Mouse (Mus musculus) embryonic facial prominence, embryonic 15.5 days (tissue): Measurements from ENCODE around the gene Cdk17. TPM values are rescaled to one million over a fixed set of nuclear protein-coding genes. Genes with fewer than 3 reads are reported as not detected.

Source experiments
- ATAC-seq: fragments of 200-750 bp; cut with Nextera tagmentation; 2 replicates; pipeline ENCODE4 v1.8.0; 2017; ENCODE audit warnings: low read depth, moderate TSS enrichment; ENCODE audit not compliant: insufficient number of reproducible peaks, low FRiP score, low TSS enrichment
- H3K27ac ChIP-seq: fragments of 300-500 bp; sonication (generic); replicated peaks from 2 replicates; pipeline ENCODE4 v1.5.1; 2015; ENCODE audit warnings: mild to moderate bottlenecking, inconsistent platforms
- H3K27me3 ChIP-seq: fragments of 300-500 bp; sonication (generic); 2 replicates; pipeline ENCODE4 v1.6.1; 2015; ENCODE audit warnings: inconsistent platforms
- H3K36me3 ChIP-seq: fragments of 300-500 bp; sonication (generic); 2 replicates; pipeline ENCODE4 v1.6.1; 2015; ENCODE audit warnings: mild to moderate bottlenecking, inconsistent platforms
- H3K4me1 ChIP-seq: fragments of 300-500 bp; sonication (generic); 2 replicates; pipeline ENCODE4 v1.6.1; 2015; ENCODE audit warnings: inconsistent platforms
- H3K4me2 ChIP-seq: fragments of 300-500 bp; sonication (generic); replicated peaks from 2 replicates; pipeline ENCODE4 v1.6.1; 2015; ENCODE audit warnings: mild to moderate bottlenecking, inconsistent platforms
- H3K4me3 ChIP-seq: fragments of 300-500 bp; sonication (generic); replicated peaks from 2 replicates; pipeline ENCODE4 v1.5.1; 2015; ENCODE audit warnings: mild to moderate bottlenecking, inconsistent platforms
- H3K9ac ChIP-seq: fragments of 300-500 bp; sonication (generic); 2 replicates; pipeline ENCODE4 v1.6.1; 2015; ENCODE audit warnings: inconsistent platforms
- H3K9me3 ChIP-seq: fragments of 300-500 bp; sonication (generic); replicated peaks from 2 replicates; pipeline ENCODE4 v1.6.1; 2016; ENCODE audit warnings: inconsistent platforms
- WGBS: fragments of 180-500 bp; shearing (Covaris S2); methylation state at CpG from one replicate; pipeline ENCODE4 v1.1.7; 2015; 5-methylcytosine and 5-hydroxymethylcytosine counted together
- polyA plus RNA-seq: library from polyadenylated mRNA; unstranded; fragments of >200 nt; fragmentation: Nextera tagmentation; extraction: Ambion mirVana; gene quantifications from 2 replicates; pipeline ENCODE4 v1.2.1, GENCODE M21; 2015

Cdk17 gene
- polyA plus RNA-seq, 1 experiment from 2014 or later: 16.8 TPM

- H3K4me1 ChIP-seq: peaks cover 48% of the 10 kb centered on the region
- 85% methylated on average over 9 of the region's 9 CpGs for WGBS
- H3K27ac ChIP-seq: no peak overlapping the region
- no peak overlapping the region for H3K4me3 ChIP-seq
- H3K36me3 ChIP-seq: peaks cover 16% of the 10 kb centered on the region
- H3K4me2 ChIP-seq: no peak overlapping the region
- H3K9ac ChIP-seq: no peak overlapping the region
- ATAC-seq: no peak
- no peaks in the 10 kb centered on the region for H3K9me3 ChIP-seq
- no peaks in the 10 kb centered on the region for H3K27me3 ChIP-seq
These were observed 105.2 kb downstream of the Cdk17 start for GRCm38 (mm10) chr10:93265833-93266232.

- 85% methylated on average over 7 of the region's 7 CpGs for WGBS
- H3K36me3 ChIP-seq: peaks cover 16% of the 10 kb centered on the region
- H3K9ac ChIP-seq: no peak overlapping the region
- H3K4me3 ChIP-seq: no peak overlapping the region
- H3K4me2 ChIP-seq: no peak overlapping the region
- H3K27me3 ChIP-seq: no peaks in the 10 kb centered on the region
- ATAC-seq: no peak
- H3K27ac ChIP-seq: no peak overlapping the region
- H3K9me3 ChIP-seq: no peaks in the 10 kb centered on the region
- H3K4me1 ChIP-seq: peaks cover 47% of the 10 kb centered on the region
These were observed 105.8 kb downstream of the Cdk17 start for GRCm38 (mm10) chr10:93266521-93266920.

- Histone ChIP-seq H3K4me3 (no peak overlapping the region), H3K4me1 (peaks cover 46% of the 10 kb centered on the region), H3K9ac (no peak overlapping the region), H3K27ac (no peak overlapping the region), H3K27me3 (no peaks in the 10 kb centered on the region), H3K36me3 (peaks cover 16% of the 10 kb centered on the region), H3K4me2 (no peak overlapping the region), H3K9me3 (no peaks in the 10 kb centered on the region)
- WGBS: 91% methylated on average over 5 of the region's 5 CpGs
- no peak for ATAC-seq
These were observed 106.8 kb downstream of the Cdk17 start for GRCm38 (mm10) chr10:93267509-93267908.

GRCm38 (mm10) chr10:93268339-93268738 is 107.7 kb downstream of the Cdk17 start:
- H3K36me3 ChIP-seq: peaks cover 16% of the 10 kb centered on the region
- H3K9ac ChIP-seq: no peak overlapping the region
- 94% methylated on average over 3 of the region's 3 CpGs for WGBS
- H3K4me2 ChIP-seq: no peak overlapping the region
- H3K9me3 ChIP-seq: no peaks in the 10 kb centered on the region
- no peak overlapping the region for H3K27ac ChIP-seq
- no peaks in the 10 kb centered on the region for H3K27me3 ChIP-seq
- H3K4me3 ChIP-seq: no peak overlapping the region
- peaks cover 47% of the 10 kb centered on the region for H3K4me1 ChIP-seq
- no peak for ATAC-seq

GRCm38 (mm10) chr10:93269744-93270143 is 109.1 kb downstream of the Cdk17 start:
- Histone ChIP-seq H3K27me3 (no peaks in the 10 kb centered on the region), H3K9ac (no peak overlapping the region), H3K4me2 (no peak overlapping the region), H3K27ac (peak overlapping the region; percentile 40), H3K9me3 (no peaks in the 10 kb centered on the region), H3K4me1 (peaks cover 46% of the 10 kb centered on the region), H3K4me3 (no peak overlapping the region), H3K36me3 (peaks cover 12% of the 10 kb centered on the region)
- 26% methylated on average over 4 of the region's 4 CpGs for WGBS
- ATAC-seq: no peak

GRCm38 (mm10) chr10:93270889-93271460 is 110.3 kb downstream of the Cdk17 start:
- no peak overlapping the region for H3K9ac ChIP-seq
- 86% methylated on average over 6 of the region's 6 CpGs for WGBS

GRCm38 (mm10) chr10:93271831-93272230 is 111.2 kb downstream of the Cdk17 start:
- H3K4me1 ChIP-seq: peaks cover 66% of the 10 kb centered on the region
- no peaks in the 10 kb centered on the region for H3K36me3 ChIP-seq
- WGBS: 69% methylated on average over 7 of the region's 7 CpGs
- H3K27me3 ChIP-seq: no peaks in the 10 kb centered on the region
- 0 out of 2 replicates have a peak overlapping the region, but pooled peaks have one; percentile 63 for H3K27ac ChIP-seq
- H3K4me3 ChIP-seq: no peak overlapping the region
- H3K9ac ChIP-seq: no peak overlapping the region
- ATAC-seq: 0 out of 2 replicates have a peak, but pooled peaks have one; percentile 6
- H3K9me3 ChIP-seq: no peaks in the 10 kb centered on the region
- no peak overlapping the region for H3K4me2 ChIP-seq

More at GRCm38 (mm10) chr10:93270889-93271460, 110.3 kb downstream of the Cdk17 start:
- Histone ChIP-seq H3K4me1 (peaks cover 58% of the 10 kb centered on the region), H3K27ac (no peak overlapping the region), H3K36me3 (no peaks in the 10 kb centered on the region), H3K4me3 (no peak overlapping the region), H3K9me3 (no peaks in the 10 kb centered on the region), H3K4me2 (no peak overlapping the region), H3K27me3 (no peaks in the 10 kb centered on the region)
- ATAC-seq: no peak

GRCm38 (mm10) chr10:93272986-93273982 is 112.6 kb downstream of the Cdk17 start:
- no peak overlapping the region for H3K9ac ChIP-seq
- WGBS: 77% methylated on average over 14 of the region's 14 CpGs
- no peaks in the 10 kb centered on the region for H3K36me3 ChIP-seq
- H3K27me3 ChIP-seq: no peaks in the 10 kb centered on the region
- peak overlapping the region; percentile 63 for H3K27ac ChIP-seq
- no peaks in the 10 kb centered on the region for H3K9me3 ChIP-seq
- no peak for ATAC-seq
- no peak overlapping the region for H3K4me3 ChIP-seq
- peaks cover 77% of the 10 kb centered on the region for H3K4me1 ChIP-seq
- H3K4me2 ChIP-seq: no peak overlapping the region

- ATAC-seq: no peak
- Histone ChIP-seq H3K9me3 (no peaks in the 10 kb centered on the region), H3K36me3 (no peaks in the 10 kb centered on the region), H3K27me3 (no peaks in the 10 kb centered on the region), H3K27ac (no peak overlapping the region; the same call in 1 of the 2 replicates), H3K9ac (no peak overlapping the region), H3K4me1 (peaks cover 72% of the 10 kb centered on the region), H3K4me3 (no peak overlapping the region), H3K4me2 (no peak overlapping the region)
- 47% methylated on average over 2 of the region's 2 CpGs for WGBS
These were observed 113.6 kb downstream of the Cdk17 start for GRCm38 (mm10) chr10:93274277-93274696.

- ATAC-seq: peak; percentile 49
- Histone ChIP-seq H3K4me2 (peak overlapping the region; percentile 32; the same call in 1 of the 2 replicates), H3K27me3 (no peaks in the 10 kb centered on the region), H3K27ac (no peak overlapping the region), H3K4me1 (peaks cover 60% of the 10 kb centered on the region), H3K4me3 (no peak overlapping the region), H3K9me3 (no peaks in the 10 kb centered on the region), H3K36me3 (no peaks in the 10 kb centered on the region), H3K9ac (no peak overlapping the region)
- 51% methylated on average over 25 of the region's 25 CpGs for WGBS
These were observed 114.8 kb downstream of the Cdk17 start for GRCm38 (mm10) chr10:93275212-93276136.
